Mouse (Mus musculus): Measurements from ENCODE around the gene Psmc4.

GRCm38 (mm10) chr7:28070531-28071298 lies 20.8 kb upstream of the Psmc4 start, which contains the start of gene Fcgbp:
- no peak for TF ChIP-seq MAX (IDR thresholded peaks at IDR 0.05; ENCODE audit: low read length)
- no peak for TF ChIP-seq ETS1 (conservative IDR thresholded peaks at IDR 0.05; ENCODE audit: low read depth, low read length)
- TF ChIP-seq CTCF (conservative IDR thresholded peaks at IDR 0.05 in 1 of 2, IDR thresholded peaks at IDR 0.05 in 1 of 2; ENCODE audit: low read depth in 2 of 2, low read length in 2 of 2) = no peak
- no peak for TF ChIP-seq RCOR1 (conservative IDR thresholded peaks at IDR 0.05; ENCODE audit: low read depth, low read length)
- TF ChIP-seq E2F4 (IDR thresholded peaks at IDR 0.05; ENCODE audit: insufficient replicate concordance, low read depth, low read length) = no peak
